Mouse (Mus musculus) kidney, embryonic 14.5 days (tissue): ENCODE results near the gene Tor2a. TPM values are rescaled to one million over a fixed set of nuclear protein-coding genes. Genes with fewer than 3 reads are reported as not detected.

Experiments used
- ATAC-seq: fragments of 200-750 bp; cut with Nextera tagmentation; 2 replicates; pipeline ENCODE4 v1.8.0; 2017; ENCODE audit warnings: moderate number of reproducible peaks, mild to moderate bottlenecking, moderate TSS enrichment, moderate library complexity; ENCODE audit not compliant: low FRiP score, low TSS enrichment
- H3K27ac ChIP-seq: fragments of 300-500 bp; sonication (generic); 2 replicates; pipeline ENCODE4 v1.5.1; 2014; ENCODE audit warnings: low read depth, mild to moderate bottlenecking, low read length, moderate library complexity, mixed read lengths
- H3K27me3 ChIP-seq: fragments of 300-500 bp; sonication (generic); 2 replicates; pipeline ENCODE4 v1.6.1; 2014; ENCODE audit warnings: mild to moderate bottlenecking, low read length; ENCODE audit not compliant: control insufficient read depth, insufficient read depth
- H3K36me3 ChIP-seq: fragments of 300-500 bp; sonication (generic); 2 replicates; pipeline ENCODE4 v1.6.1; 2014; ENCODE audit warnings: low read length, mixed read lengths; ENCODE audit not compliant: control insufficient read depth, insufficient read depth
- H3K4me1 ChIP-seq: fragments of 300-500 bp; sonication (generic); 2 replicates; pipeline ENCODE4 v1.6.1; 2014; ENCODE audit warnings: low read length, mixed read lengths; ENCODE audit not compliant: control insufficient read depth, insufficient read depth
- H3K4me2 ChIP-seq: fragments of 300-500 bp; sonication (generic); replicated peaks from 2 replicates; pipeline ENCODE4 v1.6.1; 2014; ENCODE audit warnings: low read depth, mild to moderate bottlenecking, low read length
- H3K4me3 ChIP-seq: fragments of 300-500 bp; sonication (generic); 2 replicates; pipeline ENCODE4 v1.5.1; 2014; ENCODE audit warnings: mild to moderate bottlenecking, low read length
- H3K9ac ChIP-seq: fragments of 300-500 bp; sonication (generic); 2 replicates; pipeline ENCODE4 v1.6.1; 2014; ENCODE audit warnings: low read depth, mild to moderate bottlenecking, low read length, moderate library complexity
- H3K9me3 ChIP-seq: fragments of 300-500 bp; sonication (generic); 2 replicates; pipeline ENCODE4 v1.6.1; 2016; ENCODE audit warnings: low read length; ENCODE audit not compliant: control insufficient read depth
- WGBS: fragments of 180-500 bp; shearing (Covaris S2); extraction: QIAGEN DNeasy Blood & Tissue Kit; methylation state at CpG from one replicate; pipeline ENCODE4 v1.1.7; 2014; 5-methylcytosine and 5-hydroxymethylcytosine counted together
- polyA plus RNA-seq: library from polyadenylated mRNA; unstranded; fragments of >200 nt; fragmentation: Nextera tagmentation; extraction: Ambion mirVana; gene quantifications from 2 replicates; pipeline ENCODE4 v1.2.1, GENCODE M21; 2014

Gene Tor2a
- polyA plus RNA-seq, 1 experiment from 2014 or later, result 75.6 TPM

GRCm38 (mm10) chr2:32763353-32763752 lies 6.3 kb downstream of the Tor2a start:
- H3K9ac ChIP-seq, result no peak overlapping the region

DNA sequence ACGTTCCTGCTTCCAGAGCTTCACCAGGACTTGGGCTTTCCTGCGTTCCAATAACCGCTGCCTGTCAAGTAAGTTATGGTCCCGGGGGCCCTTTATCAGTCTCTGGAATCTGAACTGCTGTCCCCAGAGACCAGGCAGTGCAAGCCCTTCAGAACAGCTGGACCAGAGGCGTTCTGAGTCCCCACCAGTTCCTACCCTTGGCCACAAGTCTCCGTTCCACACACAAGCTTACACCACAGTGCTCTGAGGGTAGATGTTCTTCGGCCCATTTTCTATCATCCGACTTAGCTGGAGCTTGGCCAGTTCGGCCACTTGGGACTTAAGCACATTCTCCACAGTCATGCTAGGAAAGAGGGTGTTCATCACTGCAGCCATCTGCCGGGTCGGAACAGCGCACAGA lies 10.2 kb downstream of the Tor2a start:
- 64% methylated on average over 12 of the region's 12 CpGs for WGBS
- Histone ChIP-seq H3K36me3 (peaks cover 8% of the 10 kb centered on the region; the same call in 1 of the 2 replicates), H3K27ac (no peak overlapping the region), H3K9me3 (no peaks in the 10 kb centered on the region), H3K4me3 (no peak overlapping the region), H3K9ac (no peak overlapping the region), H3K4me2 (no peak overlapping the region), H3K4me1 (no peaks in the 10 kb centered on the region), H3K27me3 (no peaks in the 10 kb centered on the region)
- no peak for ATAC-seq

More at GRCm38 (mm10) chr2:32763353-32763752, 6.3 kb downstream of the Tor2a start:
- no peaks in the 10 kb centered on the region for H3K9me3 ChIP-seq
- peaks cover 29% of the 10 kb centered on the region for H3K36me3 ChIP-seq
- 82% methylated on average over 3 of the region's 3 CpGs for WGBS
- ATAC-seq, result no peak
- no peaks in the 10 kb centered on the region for H3K4me1 ChIP-seq
- no peaks in the 10 kb centered on the region for H3K27me3 ChIP-seq
- no peak overlapping the region for H3K4me3 ChIP-seq
- H3K4me2 ChIP-seq, result no peak overlapping the region
- no peak overlapping the region for H3K27ac ChIP-seq

GRCm38 (mm10) chr2:32768661-32769285 lies 11.7 kb downstream of the Tor2a start:
- no peaks in the 10 kb centered on the region for H3K9me3 ChIP-seq
- H3K4me1 ChIP-seq, result no peaks in the 10 kb centered on the region
- H3K9ac ChIP-seq, result no peak overlapping the region
- no peaks in the 10 kb centered on the region for H3K27me3 ChIP-seq
- no peak overlapping the region for H3K27ac ChIP-seq
- ATAC-seq, result no peak
- no peak overlapping the region for H3K4me2 ChIP-seq
- WGBS, result 54% methylated on average over 19 of the region's 19 CpGs
- no peaks in the 10 kb centered on the region for H3K36me3 ChIP-seq
- no peak overlapping the region for H3K4me3 ChIP-seq

DNA sequence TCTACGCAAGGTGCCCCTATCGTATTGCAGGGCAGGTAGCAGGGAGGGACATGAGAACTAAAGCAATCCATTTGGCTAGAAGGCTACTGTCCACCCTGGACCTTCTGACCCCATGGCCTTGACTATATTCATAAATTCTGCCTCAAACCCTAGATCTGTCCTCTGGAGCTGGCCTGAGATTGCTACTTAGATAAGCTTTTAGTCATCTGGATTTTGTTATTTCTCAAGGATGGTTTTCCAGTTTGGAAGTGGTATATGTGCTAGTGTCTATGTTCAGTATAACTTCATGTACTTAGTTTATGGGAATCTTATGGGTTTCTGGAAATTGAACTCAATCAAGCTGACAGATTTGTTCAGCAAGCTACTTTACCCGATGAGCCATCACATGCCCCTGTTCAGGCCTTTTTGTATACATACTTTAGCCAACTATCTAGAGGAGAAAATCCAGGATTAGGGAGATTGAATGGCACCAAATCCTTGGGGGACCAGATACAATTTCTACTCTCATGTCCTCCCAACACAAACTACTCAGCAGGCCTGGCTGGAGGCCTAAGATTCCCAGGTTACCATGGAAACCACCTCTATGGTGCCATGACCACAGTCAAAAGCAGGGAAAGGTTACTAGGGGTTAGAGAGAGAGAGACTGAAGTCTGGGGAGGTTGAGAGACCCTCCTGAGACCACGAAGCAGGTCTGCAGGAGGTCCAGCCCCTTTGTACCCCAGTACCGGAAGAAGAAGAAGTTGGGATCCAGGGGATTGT lies 12.5 kb downstream of the Tor2a start:
- WGBS, result 82% methylated on average over 5 of the region's 5 CpGs
- Histone ChIP-seq H3K4me2 (no peak overlapping the region), H3K36me3 (no peaks in the 10 kb centered on the region), H3K4me3 (no peak overlapping the region), H3K9me3 (no peaks in the 10 kb centered on the region), H3K27ac (no peak overlapping the region), H3K9ac (no peak overlapping the region), H3K4me1 (no peaks in the 10 kb centered on the region), H3K27me3 (no peaks in the 10 kb centered on the region)
- ATAC-seq, result no peak

GRCm38 (mm10) chr2:32771886-32772285 lies 14.9 kb downstream of the Tor2a start:
- H3K9me3 ChIP-seq, result no peaks in the 10 kb centered on the region
- H3K9ac ChIP-seq, result no peak overlapping the region
- H3K27me3 ChIP-seq, result no peaks in the 10 kb centered on the region
- no peak overlapping the region for H3K4me2 ChIP-seq
- H3K4me1 ChIP-seq, result peaks cover 6% of the 10 kb centered on the region; the same call in 1 of the 2 replicates
- no peaks in the 10 kb centered on the region for H3K36me3 ChIP-seq
- H3K4me3 ChIP-seq, result no peak overlapping the region
- WGBS, result 26% methylated on average over 12 of the region's 12 CpGs
- no peak overlapping the region for H3K27ac ChIP-seq
- ATAC-seq, result no peak

GRCm38 (mm10) chr2:32772626-32773279 lies 15.7 kb downstream of the Tor2a start:
- Histone ChIP-seq H3K9me3 (no peaks in the 10 kb centered on the region), H3K4me2 (no peak overlapping the region), H3K36me3 (no peaks in the 10 kb centered on the region), H3K9ac (no peak overlapping the region), H3K27ac (no peak overlapping the region), H3K4me3 (no peak overlapping the region), H3K4me1 (peaks cover 6% of the 10 kb centered on the region; the same call in 1 of the 2 replicates), H3K27me3 (no peaks in the 10 kb centered on the region)
- ATAC-seq, result no peak
- WGBS, result 78% methylated on average over 8 of the region's 8 CpGs

DNA sequence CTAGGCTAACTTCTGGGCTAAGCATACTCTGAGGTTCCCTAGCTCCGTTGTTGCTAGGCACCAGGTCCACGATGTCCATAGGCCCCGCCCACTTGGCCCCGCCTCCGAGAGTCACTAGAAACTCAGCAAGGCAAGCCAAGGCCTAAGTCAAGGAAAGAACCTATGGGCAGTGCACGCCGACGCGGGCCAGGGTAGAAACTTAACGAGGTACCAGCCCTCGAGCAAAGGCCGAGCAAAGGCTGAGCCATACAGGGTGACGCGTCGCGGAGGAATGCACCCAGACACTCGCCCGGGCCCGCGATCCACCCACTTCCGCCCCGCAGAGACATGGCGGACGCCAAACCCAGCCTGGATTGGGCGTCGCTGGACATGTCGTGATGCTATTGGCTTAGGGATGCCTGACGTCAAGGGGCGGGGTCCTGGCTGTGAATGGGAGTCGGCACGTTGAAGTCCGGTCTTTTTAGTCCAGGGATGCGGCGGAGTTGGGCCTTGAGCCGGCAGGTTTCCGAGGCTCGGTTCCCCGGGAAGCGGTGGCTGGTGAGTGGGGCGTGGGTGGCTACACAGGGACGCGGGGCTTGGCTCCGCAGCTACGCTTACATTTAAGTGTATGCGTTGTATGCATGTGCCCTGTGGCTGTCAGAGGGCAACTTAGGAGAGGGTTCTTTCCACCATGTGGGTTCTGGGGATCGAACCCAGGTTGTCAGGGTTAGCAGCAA lies 18.5 kb downstream of the Tor2a start, which contains the start of the genes Ttc16 and Ptrh1:
Ttc16 (minus strand) TSS at position 275 of the 716 bp plus-strand sequence.
Ptrh1 (plus strand) TSS at position 428 of the 716 bp plus-strand sequence.
- H3K27ac ChIP-seq, result no peak within 1 kb of the TSS
- peak within 1 kb of the TSS; percentile 88 for H3K4me2 ChIP-seq
- no peaks in the 10 kb centered on the region for H3K9me3 ChIP-seq
- no peaks in the 10 kb centered on the region for H3K36me3 ChIP-seq
- no peaks in the 10 kb centered on the region for H3K27me3 ChIP-seq
- under 1% methylated on average over 46 of the region's 46 CpGs for WGBS
- peaks cover 6% of the 10 kb centered on the region; the same call in 1 of the 2 replicates for H3K4me1 ChIP-seq
- peak within 1 kb of the TSS; percentile 61 for H3K4me3 ChIP-seq
- H3K9ac ChIP-seq, result peak within 1 kb of the TSS; percentile 50
- peak; percentile 96 for ATAC-seq

GRCm38 (mm10) chr2:32776192-32776591 lies 19.2 kb downstream of the Tor2a start:
- Histone ChIP-seq H3K4me2 (peak overlapping the region; percentile 88), H3K9ac (peak overlapping the region; percentile 50; the same call in 1 of the 2 replicates), H3K36me3 (no peaks in the 10 kb centered on the region), H3K27me3 (no peaks in the 10 kb centered on the region), H3K27ac (no peak overlapping the region), H3K4me3 (peak overlapping the region; percentile 61), H3K4me1 (peaks cover 6% of the 10 kb centered on the region; the same call in 1 of the 2 replicates), H3K9me3 (no peaks in the 10 kb centered on the region)
- no peak for ATAC-seq
- WGBS, result 17% methylated on average over 22 of the region's 22 CpGs
